Mouse (Mus musculus) hindbrain, embryonic 14.5 days (tissue): ENCODE results near the gene Scg3. TPM values are rescaled to one million over a fixed set of nuclear protein-coding genes. Genes with fewer than 3 reads are reported as not detected.

Experiments
- ATAC-seq: fragments of 200-750 bp; cut with Nextera tagmentation; 2 replicates; pipeline ENCODE4 v1.8.0; 2017; ENCODE audit warnings: moderate number of reproducible peaks, mild to moderate bottlenecking, moderate TSS enrichment, moderate library complexity; ENCODE audit not compliant: low FRiP score
- DNase-seq: peaks from one replicate; pipeline ENCODE4 v3.0.0-alpha.2; 2015; ENCODE audit warnings: low spot score
- H3K27ac ChIP-seq: fragments of 300-500 bp; sonication (generic); 2 replicates; pipeline ENCODE4 v1.5.1; 2014; ENCODE audit warnings: mild to moderate bottlenecking, moderate library complexity
- H3K27me3 ChIP-seq: fragments of 300-500 bp; sonication (generic); 2 replicates; pipeline ENCODE4 v1.6.1; 2014; ENCODE audit warnings: mild to moderate bottlenecking, low read length, mixed read lengths; ENCODE audit not compliant: control insufficient read depth, insufficient read depth
- H3K36me3 ChIP-seq: fragments of 300-500 bp; sonication (generic); replicated peaks from 2 replicates; pipeline ENCODE4 v1.6.1; 2014; ENCODE audit not compliant: control insufficient read depth, insufficient read depth
- H3K4me1 ChIP-seq: fragments of 300-500 bp; sonication (generic); replicated peaks from 2 replicates; pipeline ENCODE4 v1.6.1; 2014; ENCODE audit warnings: antibody characterized with exemption, low read length, mixed read lengths; ENCODE audit not compliant: control insufficient read depth, insufficient read depth
- H3K4me2 ChIP-seq: fragments of 300-500 bp; sonication (generic); replicated peaks from 2 replicates; pipeline ENCODE4 v1.6.1; 2014; ENCODE audit warnings: mild to moderate bottlenecking, moderate library complexity
- H3K4me3 ChIP-seq: fragments of 300-500 bp; sonication (generic); replicated peaks from 2 replicates; pipeline ENCODE4 v1.5.1; 2014; ENCODE audit warnings: mild to moderate bottlenecking, low read length
- H3K9ac ChIP-seq: fragments of 300-500 bp; sonication (generic); 2 replicates; pipeline ENCODE4 v1.6.1; 2014
- H3K9me3 ChIP-seq: fragments of 300-500 bp; sonication (generic); 2 replicates; pipeline ENCODE4 v1.6.1; 2016; ENCODE audit warnings: low read length; ENCODE audit not compliant: control insufficient read depth
- WGBS: fragments of 180-500 bp; shearing (Covaris S2); extraction: QIAGEN DNeasy Blood & Tissue Kit; methylation state at CpG from one replicate; pipeline ENCODE4 v1.1.7; 2014; 5-methylcytosine and 5-hydroxymethylcytosine counted together
- polyA plus RNA-seq: library from polyadenylated mRNA; unstranded; fragments of >200 nt; fragmentation: Nextera tagmentation; extraction: Ambion mirVana; gene quantifications from 2 replicates; pipeline ENCODE4 v1.2.1, GENCODE M21; 2014

The Scg3 gene
- polyA plus RNA-seq, result 116 and 126 TPM in 2 replicates

DNA sequence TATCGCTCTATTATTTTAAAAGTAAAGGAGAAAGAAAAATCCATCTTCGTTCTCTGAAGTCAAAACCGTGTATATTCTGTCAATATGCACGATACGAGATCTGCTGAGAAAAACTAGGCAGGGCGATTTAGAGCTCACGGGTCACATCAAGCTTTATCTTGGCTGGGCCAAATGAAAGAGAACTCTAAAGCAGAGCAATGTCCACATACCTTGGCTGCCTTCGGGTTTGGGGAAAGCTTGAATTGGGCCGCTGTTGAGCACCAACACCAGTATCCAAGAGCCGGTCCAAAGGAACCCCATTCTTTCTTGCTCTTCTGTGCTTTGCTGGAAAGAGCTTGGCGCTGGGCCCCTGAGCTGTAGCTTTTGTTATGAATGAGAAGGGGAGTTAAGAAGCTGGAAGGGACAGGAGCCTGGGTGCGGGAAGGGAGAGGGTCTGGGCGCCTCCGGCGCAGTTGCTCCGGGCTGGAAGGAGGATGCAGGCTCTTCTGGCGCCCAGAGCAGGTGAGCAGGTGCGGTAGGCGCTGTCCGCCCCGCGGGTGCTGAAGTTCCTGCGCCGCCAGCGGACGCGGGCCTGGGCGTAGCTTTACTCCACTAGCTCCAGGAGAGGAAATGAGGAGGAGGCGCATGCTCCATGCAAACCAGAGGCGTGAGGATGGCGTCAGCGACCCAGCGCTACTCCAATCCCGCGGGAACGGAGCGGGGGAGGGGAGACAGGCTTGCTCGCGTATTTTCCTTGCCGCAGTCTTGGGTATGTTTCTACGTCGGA, at the start of gene Scg3:
TSS of gene Scg3 (minus strand) at position 631 of the 766 bp plus-strand sequence.
- ATAC-seq (peak; percentile 100), DNase-seq (peak; percentile 97)
- peak within 1 kb of the TSS; percentile 67 for H3K9ac ChIP-seq
- WGBS, result 5% methylated on average over 42 of the region's 42 CpGs
- H3K27me3 ChIP-seq, result no peaks in the 10 kb centered on the region
- peak within 1 kb of the TSS; percentile 55 for H3K4me3 ChIP-seq
- 0 out of 2 replicates have a peak, but pooled peaks cover 11% of the 10 kb centered on the region for H3K4me1 ChIP-seq
- H3K36me3 ChIP-seq, result peaks cover 25% of the 10 kb centered on the region
- no peaks in the 10 kb centered on the region for H3K9me3 ChIP-seq
- H3K4me2 ChIP-seq, result peak within 1 kb of the TSS; percentile 57
- peak within 1 kb of the TSS; percentile 85 for H3K27ac ChIP-seq

DNA sequence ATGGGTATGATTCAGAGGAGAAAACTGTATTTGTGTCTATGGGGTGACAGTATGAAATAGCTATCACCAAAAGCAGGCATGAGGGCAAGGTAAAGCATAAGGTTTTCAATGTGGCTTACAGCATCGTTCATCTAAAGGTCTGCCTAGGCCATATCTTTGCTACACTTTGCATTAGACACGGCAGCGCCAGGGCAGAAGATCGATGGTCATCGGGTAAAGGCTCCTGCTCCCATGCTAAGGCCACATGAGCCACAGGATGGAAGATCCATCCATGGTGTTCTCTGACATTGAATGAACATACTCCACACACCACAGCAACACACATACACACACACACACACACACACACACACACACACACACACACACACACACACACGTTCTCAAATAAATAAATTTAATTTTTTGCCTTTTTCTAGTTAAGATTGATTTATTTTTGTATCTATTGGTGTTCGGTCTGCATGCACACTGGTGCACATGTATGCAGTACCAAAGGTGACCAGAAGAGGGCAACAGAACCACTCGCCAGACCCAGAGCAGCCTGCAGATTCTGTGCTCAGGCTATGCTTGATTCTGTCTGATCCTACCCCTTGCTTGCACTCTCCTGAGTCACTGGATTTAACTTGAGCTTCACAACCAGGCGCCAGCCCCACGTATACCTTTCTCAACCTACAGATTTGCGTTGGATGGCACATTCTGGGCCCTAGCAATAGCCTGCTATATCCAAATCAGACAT, 36.3 kb upstream of the Scg3 start:
- Histone ChIP-seq H3K9me3 (no peaks in the 10 kb centered on the region), H3K4me2 (no peak overlapping the region), H3K4me1 (no peaks in the 10 kb centered on the region), H3K27ac (no peak overlapping the region), H3K36me3 (no peaks in the 10 kb centered on the region), H3K9ac (no peak overlapping the region), H3K4me3 (no peak overlapping the region), H3K27me3 (no peaks in the 10 kb centered on the region)
- DNase-seq (peak; percentile 73), ATAC-seq (peak; percentile 78; the same call in 1 of the 2 replicates)
- WGBS, result 46% methylated on average over 11 of the region's 11 CpGs

DNA sequence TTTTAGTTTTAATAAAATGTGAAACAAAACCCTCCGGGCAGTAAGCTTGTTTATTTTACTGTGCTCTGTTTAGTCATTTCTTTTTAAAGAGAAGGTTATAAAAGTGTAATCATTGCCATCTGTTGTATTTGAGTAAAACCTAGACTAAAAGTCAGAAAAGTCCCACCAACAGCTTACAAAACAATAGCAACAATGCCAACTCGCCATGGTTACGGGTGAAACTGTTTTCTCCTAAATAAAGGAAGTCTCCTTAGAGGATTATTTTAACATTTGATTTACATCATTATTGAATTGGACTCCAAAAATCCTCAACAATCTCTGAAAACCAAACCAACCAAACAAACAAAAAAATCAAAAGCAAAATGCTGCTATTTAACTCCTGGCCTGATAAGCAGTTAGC, 35.6 kb upstream of the Scg3 start:
- 87% methylated on average over 3 of the region's 3 CpGs for WGBS
- H3K27me3 ChIP-seq, result no peaks in the 10 kb centered on the region
- ATAC-seq, result no peak
- H3K36me3 ChIP-seq, result no peaks in the 10 kb centered on the region
- DNase-seq, result no peak
- no peak overlapping the region for H3K27ac ChIP-seq
- no peaks in the 10 kb centered on the region for H3K9me3 ChIP-seq
- no peak overlapping the region for H3K4me2 ChIP-seq
- H3K4me3 ChIP-seq, result no peak overlapping the region
- H3K4me1 ChIP-seq, result no peaks in the 10 kb centered on the region
- no peak overlapping the region for H3K9ac ChIP-seq

DNA sequence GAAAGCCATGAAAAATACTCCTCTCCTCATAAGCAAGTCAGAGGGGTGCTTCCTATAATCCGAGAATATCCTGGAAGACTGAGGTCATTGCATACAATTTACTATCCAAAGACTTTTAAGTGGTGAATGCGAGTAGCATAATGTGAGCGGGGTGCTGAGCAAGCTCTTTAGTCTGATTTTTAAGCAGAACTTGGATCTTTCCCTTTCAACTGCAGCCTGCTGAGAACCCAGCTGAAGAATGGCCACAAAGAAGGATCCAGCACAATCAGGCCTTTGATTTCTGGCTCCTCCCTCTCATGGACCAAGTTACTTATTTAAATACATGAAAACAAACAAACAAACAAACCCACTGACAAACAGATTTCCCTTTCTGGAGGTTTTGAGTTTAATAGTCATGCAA, 916 bp upstream of the Scg3 start:
- ATAC-seq (no peak), DNase-seq (peak; percentile 33)
- WGBS, result 44% methylated on average over 3 of the region's 3 CpGs
- no peaks in the 10 kb centered on the region for H3K27me3 ChIP-seq
- 0 out of 2 replicates have a peak, but pooled peaks cover 11% of the 10 kb centered on the region for H3K4me1 ChIP-seq
- H3K4me2 ChIP-seq, result peak overlapping the region; percentile 57
- H3K9ac ChIP-seq, result peak overlapping the region; percentile 67
- peak overlapping the region; percentile 85 for H3K27ac ChIP-seq
- H3K4me3 ChIP-seq, result peak overlapping the region; percentile 55
- H3K36me3 ChIP-seq, result peaks cover 14% of the 10 kb centered on the region
- H3K9me3 ChIP-seq, result peaks cover 6% of the 10 kb centered on the region; the same call in 1 of the 2 replicates

DNA sequence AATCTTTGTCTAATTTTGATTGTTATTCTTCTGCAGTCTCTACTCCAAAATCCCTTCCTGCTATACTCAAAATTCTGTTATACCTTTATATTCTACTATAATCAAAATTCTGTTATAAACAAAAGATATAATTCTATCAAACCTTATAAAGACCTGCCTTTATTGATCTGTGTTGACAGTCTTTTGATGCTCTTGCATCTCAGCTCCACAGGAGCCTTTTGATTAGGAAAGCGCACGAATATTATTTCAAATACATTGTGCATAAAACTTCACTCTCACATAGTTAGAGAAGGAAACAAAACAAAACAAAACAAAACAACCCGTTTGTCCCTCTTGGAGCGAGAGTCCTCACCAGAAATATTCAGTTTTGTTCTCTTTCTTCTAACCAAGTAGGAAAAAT, 436 bp upstream of the Scg3 start:
- H3K4me1 ChIP-seq, result 0 out of 2 replicates have a peak, but pooled peaks cover 11% of the 10 kb centered on the region
- H3K27me3 ChIP-seq, result no peaks in the 10 kb centered on the region
- DNase-seq, result peak; percentile 55
- H3K36me3 ChIP-seq, result peaks cover 18% of the 10 kb centered on the region
- peak overlapping the region; percentile 67 for H3K9ac ChIP-seq
- peak overlapping the region; percentile 85 for H3K27ac ChIP-seq
- peak; percentile 6; the same call in 1 of the 2 replicates for ATAC-seq
- peak overlapping the region; percentile 55 for H3K4me3 ChIP-seq
- peaks cover 2% of the 10 kb centered on the region; the same call in 1 of the 2 replicates for H3K9me3 ChIP-seq
- 56% methylated on average over 4 of the region's 4 CpGs for WGBS
- H3K4me2 ChIP-seq, result peak overlapping the region; percentile 57

DNA sequence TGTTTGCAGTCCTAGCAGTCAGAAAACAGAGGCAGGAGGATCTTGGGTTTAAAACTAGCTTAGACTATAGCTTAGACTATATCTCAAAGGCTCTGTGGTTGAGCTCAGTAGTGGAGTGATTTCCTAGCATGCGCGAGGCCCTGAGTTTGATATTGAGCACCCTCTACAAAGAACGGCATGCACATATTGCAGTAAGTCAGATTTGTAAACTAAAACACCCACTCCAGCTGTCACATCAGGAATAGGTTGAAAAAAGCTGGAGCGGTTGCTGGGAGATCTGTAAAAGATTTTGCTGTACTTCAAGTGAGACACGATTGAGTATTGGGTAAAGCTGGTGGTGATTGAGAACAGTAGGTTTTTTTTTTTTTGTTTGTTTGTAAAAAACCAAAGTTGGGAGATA, 3.2 kb downstream of the Scg3 start:
- 90% methylated on average over 5 of the region's 5 CpGs for WGBS
- ATAC-seq (no peak), DNase-seq (no peak)
- no peak overlapping the region for H3K4me3 ChIP-seq
- H3K27ac ChIP-seq, result no peak overlapping the region
- H3K9me3 ChIP-seq, result no peaks in the 10 kb centered on the region
- H3K4me2 ChIP-seq, result no peak overlapping the region
- no peak overlapping the region for H3K9ac ChIP-seq
- no peaks in the 10 kb centered on the region for H3K27me3 ChIP-seq
- H3K36me3 ChIP-seq, result peaks cover 55% of the 10 kb centered on the region
- 0 out of 2 replicates have a peak, but pooled peaks cover 11% of the 10 kb centered on the region for H3K4me1 ChIP-seq

DNA sequence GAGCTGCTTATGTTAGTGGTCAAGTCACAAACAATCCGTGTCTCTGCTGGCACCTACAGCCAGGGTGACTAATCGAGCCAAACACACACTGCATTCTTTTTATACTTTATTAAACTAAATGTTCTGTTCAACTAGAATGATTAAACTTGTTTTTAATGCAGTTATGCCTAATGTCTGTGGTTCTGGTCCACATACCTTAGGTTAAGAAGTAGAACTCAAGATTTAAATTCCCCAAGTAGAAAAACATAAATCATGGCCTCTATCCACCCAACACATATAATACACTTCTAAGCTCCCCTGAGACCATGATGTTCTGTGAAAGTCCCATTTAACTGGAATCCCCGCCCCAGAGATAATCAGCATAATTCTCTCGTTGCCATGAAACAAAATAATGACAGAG, 4.2 kb downstream of the Scg3 start:
- H3K4me3 ChIP-seq, result no peak overlapping the region
- 75% methylated on average over 4 of the region's 4 CpGs for WGBS
- no peak overlapping the region for H3K9ac ChIP-seq
- no peaks in the 10 kb centered on the region for H3K27me3 ChIP-seq
- H3K4me2 ChIP-seq, result no peak overlapping the region
- 0 out of 2 replicates have a peak, but pooled peaks cover 11% of the 10 kb centered on the region for H3K4me1 ChIP-seq
- H3K9me3 ChIP-seq, result no peaks in the 10 kb centered on the region
- H3K36me3 ChIP-seq, result peaks cover 64% of the 10 kb centered on the region
- DNase-seq (no peak), ATAC-seq (no peak)
- no peak overlapping the region for H3K27ac ChIP-seq

DNA sequence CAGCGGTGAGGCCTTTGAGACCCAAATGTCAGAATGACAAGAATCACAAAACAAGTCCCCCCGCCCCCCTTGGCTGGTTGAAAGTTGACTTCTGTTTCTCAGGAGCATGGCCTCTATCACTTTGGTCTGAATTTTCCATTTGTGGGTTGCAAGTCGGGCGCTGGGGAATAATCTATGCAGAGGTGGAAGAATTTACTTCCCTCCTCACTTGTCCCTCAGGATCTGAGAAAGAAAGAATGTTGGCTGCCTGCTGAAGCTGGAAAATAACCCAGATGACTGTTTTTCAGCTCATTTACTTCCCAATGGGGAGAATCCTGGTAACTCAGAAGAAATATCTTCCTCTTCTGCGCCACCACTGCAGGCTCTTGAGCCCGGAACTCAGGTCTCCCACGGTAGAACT, 5.5 kb downstream of the Scg3 start:
- no peak for ATAC-seq
- WGBS, result 79% methylated on average over 7 of the region's 7 CpGs
- H3K27ac ChIP-seq, result no peak overlapping the region
- no peaks in the 10 kb centered on the region for H3K9me3 ChIP-seq
- H3K36me3 ChIP-seq, result peaks cover 77% of the 10 kb centered on the region
- no peak overlapping the region for H3K4me2 ChIP-seq
- H3K4me3 ChIP-seq, result no peak overlapping the region
- 0 out of 2 replicates have a peak, but pooled peaks cover 11% of the 10 kb centered on the region for H3K4me1 ChIP-seq
- no peak overlapping the region for H3K9ac ChIP-seq
- no peaks in the 10 kb centered on the region for H3K27me3 ChIP-seq
- DNase-seq, result no peak

DNA sequence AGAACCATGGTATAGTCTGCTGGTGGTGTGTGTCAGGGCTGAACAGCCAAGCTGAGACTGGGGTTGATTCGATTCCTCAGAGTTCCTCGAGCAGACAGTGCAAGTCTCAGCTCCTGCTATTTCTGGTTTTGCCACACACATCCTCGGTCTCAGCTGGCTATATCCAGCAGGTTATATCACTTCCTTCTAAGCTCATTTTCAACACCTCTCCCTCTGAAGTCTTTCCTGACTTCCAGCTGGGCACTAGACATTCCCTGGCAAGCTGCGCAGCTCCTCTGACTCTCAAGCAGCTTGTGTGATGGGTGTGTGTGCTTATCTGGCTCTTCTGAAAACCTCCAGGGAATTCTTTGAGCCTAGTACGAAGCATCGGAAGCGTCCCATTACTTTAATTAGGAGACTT, 7.6 kb downstream of the Scg3 start:
- H3K27me3 ChIP-seq, result no peaks in the 10 kb centered on the region
- WGBS, result 79% methylated on average over 7 of the region's 7 CpGs
- no peak overlapping the region for H3K27ac ChIP-seq
- no peak for DNase-seq
- no peak overlapping the region for H3K4me3 ChIP-seq
- no peaks in the 10 kb centered on the region for H3K4me1 ChIP-seq
- H3K9me3 ChIP-seq, result no peaks in the 10 kb centered on the region
- no peak overlapping the region for H3K9ac ChIP-seq
- no peak overlapping the region for H3K4me2 ChIP-seq
- H3K36me3 ChIP-seq, result peaks cover 92% of the 10 kb centered on the region
- ATAC-seq, result no peak
